Mouse (Mus musculus) hindbrain, embryonic 15.5 days (tissue): ENCODE results near the gene Pafah1b2. TPM values are rescaled to one million over a fixed set of nuclear protein-coding genes. Genes with fewer than 3 reads are reported as not detected.

ENCODE experiments used
- ATAC-seq: fragments of 200-750 bp; cut with Nextera tagmentation; 2 replicates; pipeline ENCODE4 v1.8.0; 2017; ENCODE audit warnings: low read depth, moderate number of reproducible peaks, moderate TSS enrichment; ENCODE audit not compliant: low FRiP score
- H3K27ac ChIP-seq: fragments of 300-500 bp; sonication (generic); replicated peaks from 2 replicates; pipeline ENCODE4 v1.5.1; 2015; ENCODE audit warnings: mild to moderate bottlenecking, inconsistent platforms
- H3K27me3 ChIP-seq: fragments of 300-500 bp; sonication (generic); 2 replicates; pipeline ENCODE4 v1.6.1; 2015; ENCODE audit warnings: control low read depth, inconsistent platforms
- H3K36me3 ChIP-seq: fragments of 300-500 bp; sonication (generic); 2 replicates; pipeline ENCODE4 v1.6.1; 2015; ENCODE audit warnings: control low read depth, inconsistent platforms
- H3K4me1 ChIP-seq: fragments of 300-500 bp; sonication (generic); replicated peaks from 2 replicates; pipeline ENCODE4 v1.6.1; 2015; ENCODE audit warnings: control low read depth, inconsistent platforms
- H3K4me2 ChIP-seq: fragments of 300-500 bp; sonication (generic); 2 replicates; pipeline ENCODE4 v1.6.1; 2015; ENCODE audit warnings: moderate library complexity, mild to moderate bottlenecking, inconsistent platforms
- H3K4me3 ChIP-seq: fragments of 300-500 bp; sonication (generic); 2 replicates; pipeline ENCODE4 v1.5.1; 2015; ENCODE audit warnings: mild to moderate bottlenecking, inconsistent platforms
- H3K9ac ChIP-seq: fragments of 300-500 bp; sonication (generic); 2 replicates; pipeline ENCODE4 v1.6.1; 2015; ENCODE audit warnings: inconsistent platforms
- H3K9me3 ChIP-seq: fragments of 300-500 bp; sonication (generic); 2 replicates; pipeline ENCODE4 v1.6.1; 2016; ENCODE audit warnings: control low read depth, inconsistent platforms
- WGBS: fragments of 180-500 bp; shearing (Covaris S2); methylation state at CpG from one replicate; pipeline ENCODE4 v1.1.7; 2015; 5-methylcytosine and 5-hydroxymethylcytosine counted together
- polyA plus RNA-seq: library from polyadenylated mRNA; unstranded; fragments of >200 nt; fragmentation: Nextera tagmentation; extraction: Ambion mirVana; gene quantifications from 2 replicates; pipeline ENCODE4 v1.2.1, GENCODE M21; 2015

Pafah1b2 gene
- 258 and 263 TPM in 2 replicates for polyA plus RNA-seq

- Histone ChIP-seq H3K27me3 (no peaks in the 10 kb centered on the region), H3K9me3 (no peaks in the 10 kb centered on the region), H3K27ac (peak within 1 kb of the TSS; percentile 94), H3K4me2 (peak within 1 kb of the TSS; percentile 79), H3K4me1 (peaks cover 48% of the 10 kb centered on the region), H3K36me3 (no peaks in the 10 kb centered on the region), H3K9ac (peak within 1 kb of the TSS; percentile 100), H3K4me3 (peak within 1 kb of the TSS; percentile 99)
- peak; percentile 90 for ATAC-seq
- WGBS: 2% methylated on average over 55 of the region's 78 CpGs
These were observed at the start of gene Pafah1b2, which contains the start of gene Sik3 for GRCm38 (mm10) chr9:46012091-46013008. TSS of gene Pafah1b2 (minus strand) at chr9:46012690. TSS of gene Sik3 (plus strand) at chr9:46012820.

DNA sequence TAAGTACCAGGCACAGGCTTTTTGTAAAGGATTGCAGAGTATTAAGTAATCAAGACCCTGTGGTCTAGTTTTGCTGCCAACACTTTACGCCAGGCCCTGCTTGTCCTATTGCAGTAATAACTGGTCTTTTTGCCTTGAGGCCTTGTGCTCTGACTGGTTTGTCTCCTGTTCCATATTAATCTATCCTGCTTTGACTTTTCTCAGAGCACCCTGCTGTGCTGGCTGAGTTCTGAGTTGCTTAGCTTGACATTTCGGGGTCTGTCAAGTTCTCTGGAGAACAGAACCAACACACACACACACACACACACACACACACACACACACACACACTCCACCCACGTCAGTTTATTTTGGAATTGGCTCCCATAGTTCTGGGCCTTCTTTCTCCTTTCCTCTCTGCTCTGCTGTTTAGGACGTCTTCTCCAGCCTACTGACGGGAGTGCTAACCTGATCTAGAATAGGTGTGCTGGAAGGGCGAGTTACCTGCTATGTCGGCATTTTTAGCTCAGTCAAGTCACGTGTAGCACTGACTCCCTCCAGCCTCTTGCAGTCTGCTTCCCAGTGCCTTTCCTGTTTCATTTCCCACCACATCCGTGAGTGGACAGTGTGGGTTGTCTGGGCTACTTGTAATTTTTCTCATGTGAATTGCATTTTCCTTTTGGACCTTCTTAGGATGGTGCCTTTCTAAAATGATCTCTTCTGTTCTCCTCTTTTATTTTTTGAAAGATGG, 49.4 kb upstream of the Pafah1b2 start:
- Histone ChIP-seq H3K9me3 (no peaks in the 10 kb centered on the region), H3K4me2 (no peak overlapping the region), H3K36me3 (no peaks in the 10 kb centered on the region), H3K27ac (no peak overlapping the region), H3K27me3 (no peaks in the 10 kb centered on the region), H3K9ac (no peak overlapping the region), H3K4me1 (no peaks in the 10 kb centered on the region; the same call in 1 of the 2 replicates), H3K4me3 (no peak overlapping the region)
- no peak for ATAC-seq
- 66% methylated on average over 9 of the region's 9 CpGs for WGBS

GRCm38 (mm10) chr9:46060249-46060648, 47.8 kb upstream of the Pafah1b2 start:
- Histone ChIP-seq H3K4me3 (no peak overlapping the region), H3K27me3 (no peaks in the 10 kb centered on the region), H3K9ac (no peak overlapping the region), H3K9me3 (no peaks in the 10 kb centered on the region), H3K4me1 (no peaks in the 10 kb centered on the region; the same call in 1 of the 2 replicates), H3K36me3 (no peaks in the 10 kb centered on the region), H3K27ac (no peak overlapping the region), H3K4me2 (no peak overlapping the region)
- WGBS: 87% methylated on average over 2 of the region's 2 CpGs
- no peak for ATAC-seq

- no peak for ATAC-seq
- Histone ChIP-seq H3K9ac (no peak overlapping the region), H3K27me3 (no peaks in the 10 kb centered on the region), H3K27ac (no peak overlapping the region), H3K4me1 (peaks cover 6% of the 10 kb centered on the region), H3K4me3 (no peak overlapping the region), H3K4me2 (no peak overlapping the region), H3K9me3 (no peaks in the 10 kb centered on the region), H3K36me3 (no peaks in the 10 kb centered on the region)
- 86% methylated on average over 3 of the region's 3 CpGs for WGBS
These were observed 45.6 kb upstream of the Pafah1b2 start for GRCm38 (mm10) chr9:46058065-46058464.

- no peaks in the 10 kb centered on the region for H3K9me3 ChIP-seq
- H3K4me3 ChIP-seq: no peak overlapping the region
- no peaks in the 10 kb centered on the region for H3K27me3 ChIP-seq
- no peak overlapping the region for H3K27ac ChIP-seq
- peaks cover 8% of the 10 kb centered on the region for H3K4me1 ChIP-seq
- no peak for ATAC-seq
- H3K4me2 ChIP-seq: no peak overlapping the region
- WGBS: 55% methylated on average over 9 of the region's 9 CpGs
- no peak overlapping the region for H3K9ac ChIP-seq
- no peaks in the 10 kb centered on the region for H3K36me3 ChIP-seq
These were observed 40.6 kb upstream of the Pafah1b2 start for GRCm38 (mm10) chr9:46053014-46053666.

GRCm38 (mm10) chr9:46050203-46050602, 37.7 kb upstream of the Pafah1b2 start:
- H3K27me3 ChIP-seq: no peaks in the 10 kb centered on the region
- ATAC-seq: no peak
- H3K9me3 ChIP-seq: no peaks in the 10 kb centered on the region
- no peak overlapping the region for H3K9ac ChIP-seq
- H3K4me1 ChIP-seq: peaks cover 8% of the 10 kb centered on the region
- no peak overlapping the region for H3K4me2 ChIP-seq
- no peak overlapping the region for H3K27ac ChIP-seq
- H3K36me3 ChIP-seq: no peaks in the 10 kb centered on the region
- no peak overlapping the region for H3K4me3 ChIP-seq
- 79% methylated on average over 8 of the region's 8 CpGs for WGBS

DNA sequence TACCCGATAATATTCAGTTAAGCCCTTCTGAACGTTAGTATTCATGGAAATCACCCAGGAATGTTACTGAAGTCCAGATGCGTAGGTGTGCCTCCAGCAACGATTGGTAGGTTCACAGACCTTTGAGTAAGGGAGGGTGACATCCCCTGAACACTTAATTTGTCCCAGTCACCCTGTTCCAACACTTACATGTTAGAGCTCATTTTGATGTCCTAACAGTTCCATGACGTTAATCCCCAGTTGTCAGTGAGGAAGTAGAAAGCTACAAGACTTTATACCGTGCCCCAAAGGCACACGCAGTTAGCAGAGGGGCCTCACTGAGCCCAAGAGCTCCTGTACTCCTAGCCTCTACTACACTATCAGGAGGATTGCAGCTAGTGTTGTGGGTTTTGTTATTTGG, 37.0 kb upstream of the Pafah1b2 start:
- Histone ChIP-seq H3K4me1 (peaks cover 8% of the 10 kb centered on the region), H3K27ac (no peak overlapping the region), H3K9me3 (no peaks in the 10 kb centered on the region), H3K4me3 (no peak overlapping the region), H3K27me3 (no peaks in the 10 kb centered on the region), H3K9ac (no peak overlapping the region), H3K36me3 (no peaks in the 10 kb centered on the region), H3K4me2 (no peak overlapping the region)
- 87% methylated on average over 7 of the region's 7 CpGs for whole genome bisulfite sequencing
- no peak for ATAC-seq

- Histone ChIP-seq H3K4me1 (no peaks in the 10 kb centered on the region; the same call in 1 of the 2 replicates), H3K4me3 (no peak overlapping the region), H3K9me3 (no peaks in the 10 kb centered on the region), H3K36me3 (no peaks in the 10 kb centered on the region), H3K4me2 (no peak overlapping the region), H3K27me3 (no peaks in the 10 kb centered on the region), H3K9ac (no peak overlapping the region), H3K27ac (no peak overlapping the region)
- 47% methylated on average over 11 of the region's 11 CpGs for WGBS
- no peak for ATAC-seq
These were observed 34.4 kb upstream of the Pafah1b2 start for GRCm38 (mm10) chr9:46046724-46047517.

- 84% methylated on average over 8 of the region's 8 CpGs for WGBS
- H3K4me3 ChIP-seq: no peak overlapping the region
- no peaks in the 10 kb centered on the region for H3K4me1 ChIP-seq
- ATAC-seq: no peak
- no peaks in the 10 kb centered on the region for H3K27me3 ChIP-seq
- no peak overlapping the region for H3K27ac ChIP-seq
- H3K9me3 ChIP-seq: no peaks in the 10 kb centered on the region
- no peak overlapping the region for H3K4me2 ChIP-seq
- no peak overlapping the region for H3K9ac ChIP-seq
- no peaks in the 10 kb centered on the region for H3K36me3 ChIP-seq
These were observed 31.1 kb upstream of the Pafah1b2 start for GRCm38 (mm10) chr9:46043626-46044025.

- Histone ChIP-seq H3K9me3 (no peaks in the 10 kb centered on the region), H3K4me2 (no peak overlapping the region), H3K27me3 (no peaks in the 10 kb centered on the region), H3K36me3 (no peaks in the 10 kb centered on the region), H3K4me3 (no peak overlapping the region), H3K27ac (no peak overlapping the region), H3K4me1 (no peaks in the 10 kb centered on the region), H3K9ac (no peak overlapping the region)
- WGBS: 72% methylated on average over 3 of the region's 3 CpGs
- ATAC-seq: no peak
These were observed 29.9 kb upstream of the Pafah1b2 start for GRCm38 (mm10) chr9:46042387-46042786.

DNA sequence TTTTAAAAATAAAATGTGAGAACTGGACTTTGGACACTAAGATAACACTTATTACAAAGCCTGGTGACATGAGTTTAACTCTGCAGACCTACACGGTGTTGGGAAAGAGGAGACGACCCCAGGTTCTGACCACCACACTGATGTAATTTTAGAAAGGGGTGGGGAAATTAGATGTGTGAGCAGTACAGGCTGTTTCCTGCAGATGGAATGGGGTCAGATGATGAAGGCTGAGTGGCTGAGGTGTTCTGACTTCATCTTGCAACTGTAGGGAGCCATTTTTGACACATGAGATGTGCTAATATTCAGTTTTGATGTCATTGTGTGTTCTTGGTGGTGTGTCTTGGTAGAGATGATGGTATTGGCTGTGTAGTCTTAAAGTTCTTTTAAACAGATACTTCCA, 28.7 kb upstream of the Pafah1b2 start:
- H3K9ac ChIP-seq: no peak overlapping the region
- no peaks in the 10 kb centered on the region for H3K27me3 ChIP-seq
- no peaks in the 10 kb centered on the region for H3K36me3 ChIP-seq
- no peak overlapping the region for H3K4me2 ChIP-seq
- H3K4me3 ChIP-seq: no peak overlapping the region
- H3K9me3 ChIP-seq: no peaks in the 10 kb centered on the region
- WGBS: 92% methylated on average over 2 of the region's 2 CpGs
- no peak overlapping the region for H3K27ac ChIP-seq
- H3K4me1 ChIP-seq: no peaks in the 10 kb centered on the region
- no peak for ATAC-seq
